Mouse (Mus musculus): Measurements from ENCODE around the gene Zar1l. TPM values are rescaled to one million over a fixed set of nuclear protein-coding genes. Genes with fewer than 3 reads are reported as not detected.

Zar1l gene
- not detected for total RNA-seq (2023)

GRCm38 (mm10) chr5:150518064-150518463, at the start of gene Zar1l:
Gene Zar1l (minus strand): TSS chr5:150518164.

DNA sequence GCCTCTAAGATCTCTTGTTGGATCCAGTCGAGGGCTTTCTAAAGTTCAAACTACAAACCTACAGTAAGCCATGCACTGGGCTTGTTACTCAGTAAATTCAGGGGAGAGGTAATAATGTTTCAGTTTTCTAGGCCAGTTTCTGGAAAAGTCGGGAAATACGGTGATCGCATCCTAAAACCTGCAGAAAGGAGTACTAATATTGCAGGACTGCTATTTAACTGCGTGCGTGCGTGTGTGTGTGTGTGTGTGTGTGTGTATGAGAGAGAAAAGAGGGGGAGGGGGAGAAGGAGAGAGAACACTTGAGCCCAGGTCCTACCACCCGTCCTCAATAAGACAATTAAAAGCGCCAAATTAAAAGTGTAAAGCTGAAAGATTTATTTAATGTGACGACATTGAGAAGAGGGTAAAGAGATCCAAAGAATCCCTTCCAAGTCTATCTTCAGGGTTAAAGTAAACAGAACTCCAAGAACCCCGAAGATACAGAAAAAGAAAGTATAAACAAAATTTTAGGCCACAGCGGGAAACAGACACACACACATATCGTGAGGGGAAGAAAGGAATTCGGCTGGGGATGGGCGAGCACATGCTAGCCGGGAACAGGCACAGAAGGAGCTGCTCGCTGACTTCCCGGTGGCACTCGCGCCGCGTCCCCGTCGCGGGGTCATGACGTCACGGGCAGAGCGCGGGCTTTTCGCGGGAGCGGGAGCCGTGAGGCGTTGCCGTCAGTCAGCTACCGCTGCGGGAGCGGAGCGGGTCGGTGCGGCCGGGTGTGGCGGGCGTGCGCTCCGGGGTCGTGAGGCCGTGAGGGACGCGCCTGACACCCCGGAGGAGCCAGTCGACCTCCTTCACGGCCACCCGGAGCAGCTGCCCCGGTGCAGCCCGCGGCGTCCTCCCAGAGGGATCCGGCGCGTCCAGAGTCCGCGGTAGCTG, 4.2 kb upstream of the Zar1l start, which contains the start of gene Brca2:
TSS of gene Brca2 (plus strand) at position 694 of the 930 bp plus-strand sequence.

Other genes with a start within 250 kb of the Zar1l start
- 7.4 TPM for gene Brca2, start 4.5 kb upstream of the Zar1l start, total RNA-seq (2023)
- 76.2 TPM for gene N4bp2l1, start 79.0 kb upstream of the Zar1l start, total RNA-seq (2023)
- gene N4bp2l2, start 148.0 kb upstream of the Zar1l start, total RNA-seq (2023): 148 TPM
- gene Pds5b, start 155.6 kb upstream of the Zar1l start, total RNA-seq (2023): 52.5 TPM